Mouse (Mus musculus) embryonic fibroblast, embryonic 13.5 days (primary cell): ENCODE measurements around the gene Eif3l.

Source experiments
- CTCF ChIP-seq: IDR thresholded peaks from 2 replicates; pipeline ENCODE4 v1.5.1; 2011; ENCODE audit warnings: mild to moderate bottlenecking, control low read depth, low read length, moderate library complexity, borderline replicate concordance; ENCODE audit not compliant: insufficient read depth
- POLR2A ChIP-seq: IDR thresholded peaks from 2 replicates; pipeline ENCODE4 v1.6.1; 2011; ENCODE audit warnings: low read depth, mild to moderate bottlenecking, control low read depth, low read length, moderate library complexity

DNA sequence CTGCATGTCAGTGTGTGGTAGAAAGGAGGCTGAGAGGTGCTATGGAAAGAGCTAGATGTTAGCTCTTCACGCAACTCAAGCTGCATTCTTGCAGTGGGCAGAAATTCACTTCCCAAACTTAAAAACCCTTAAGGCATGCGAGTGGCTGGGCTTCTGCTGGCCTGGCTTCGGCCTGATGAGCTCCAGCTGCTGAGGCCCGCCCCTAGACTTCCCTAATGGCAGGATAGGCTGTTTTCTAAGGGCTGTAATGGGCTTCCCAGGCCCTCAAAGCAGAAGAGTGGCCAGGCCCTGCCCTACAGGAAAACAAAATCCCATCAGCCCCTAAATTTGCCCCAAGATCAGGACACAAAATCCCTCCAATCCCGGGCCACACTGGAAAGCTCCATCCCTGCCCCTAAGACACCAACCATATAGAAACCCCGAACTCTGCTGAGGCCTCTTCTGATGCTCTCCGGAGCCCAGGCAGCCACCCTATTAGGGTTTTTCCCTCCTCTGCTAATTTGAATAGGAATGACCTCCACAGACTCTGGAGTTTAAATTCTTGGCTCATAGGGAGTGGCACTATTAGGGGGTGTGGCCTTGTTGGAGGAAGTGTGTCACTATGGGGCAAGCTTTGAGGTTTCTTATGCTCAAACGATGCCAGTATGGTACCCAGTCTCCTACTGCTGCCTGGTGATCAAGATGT lies 9.8 kb upstream of the Eif3l start:
- TF ChIP-seq POLR2A, result no peak; the same call in 1 of the 2 replicates
- no peak for TF ChIP-seq CTCF
